Mouse (Mus musculus): ENCODE measurements around the gene Rsph9. TPM values are rescaled to one million over a fixed set of nuclear protein-coding genes. Genes with fewer than 3 reads are reported as not detected.
A peak's percentile ranks its signal among the peaks of the same experiment; 100 is the strongest.

Gene Rsph9
- 0.42 TPM in 1 of 2 replicates, not detected in the other for polyA plus RNA-seq (2012)

GRCm38 (mm10) chr17:46143578-46144423 lies at the start of gene Rsph9:
TSS of gene Rsph9 (minus strand) at chr17:46144216.
- H3K9me3 ChIP-seq (ENCODE audit: control insufficient read depth, low read length): no peaks in the 10 kb centered on the region
- peaks cover 47% of the 10 kb centered on the region for H3K4me1 ChIP-seq (ENCODE audit: control insufficient read depth)
- peak within 1 kb of the TSS; percentile 64 for H3K4me3 ChIP-seq (replicated peaks)
- peaks cover 49% of the 10 kb centered on the region for H3K36me3 ChIP-seq (ENCODE audit: control insufficient read depth)
- peaks cover 7% of the 10 kb centered on the region for H3K27me3 ChIP-seq (ENCODE audit: control insufficient read depth)
- TF ChIP-seq GATA1 (IDR thresholded peaks at IDR 0.05; ENCODE audit: low read length): no peak
- TF ChIP-seq TAL1 (IDR thresholded peaks at IDR 0.05; ENCODE audit: low read length): no peak

DNA sequence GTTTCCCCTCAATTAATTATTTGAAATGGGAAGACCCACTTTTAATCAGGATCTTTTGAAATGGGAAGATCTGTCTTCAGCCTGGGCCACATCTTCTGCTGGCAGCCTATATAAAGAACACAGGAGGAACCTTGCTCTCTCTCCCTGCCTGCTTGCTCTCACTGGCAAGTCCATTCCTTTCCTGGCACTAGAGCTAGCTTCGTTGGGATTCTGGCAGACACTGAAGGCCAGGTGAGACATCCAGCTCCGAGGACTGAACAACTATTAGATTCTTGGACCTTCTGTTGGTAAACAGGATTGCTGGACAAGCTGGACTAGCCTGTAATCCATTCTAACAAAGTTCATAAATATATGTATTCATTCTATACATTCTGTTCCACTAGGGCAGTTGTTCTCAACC lies 44.8 kb upstream of the Rsph9 start:
- H3K36me3 ChIP-seq (ENCODE audit: control insufficient read depth): peaks cover 99% of the 10 kb centered on the region
- H3K4me3 ChIP-seq (replicated peaks): no peak overlapping the region
- peaks cover 2% of the 10 kb centered on the region for H3K4me1 ChIP-seq (ENCODE audit: control insufficient read depth)
- TF ChIP-seq TAL1 (IDR thresholded peaks at IDR 0.05; ENCODE audit: low read length): no peak
- no peak for TF ChIP-seq GATA1 (IDR thresholded peaks at IDR 0.05; ENCODE audit: low read length)
- no peaks in the 10 kb centered on the region for H3K9me3 ChIP-seq (ENCODE audit: control insufficient read depth, low read length)
- no peaks in the 10 kb centered on the region for H3K27me3 ChIP-seq (ENCODE audit: control insufficient read depth)

DNA sequence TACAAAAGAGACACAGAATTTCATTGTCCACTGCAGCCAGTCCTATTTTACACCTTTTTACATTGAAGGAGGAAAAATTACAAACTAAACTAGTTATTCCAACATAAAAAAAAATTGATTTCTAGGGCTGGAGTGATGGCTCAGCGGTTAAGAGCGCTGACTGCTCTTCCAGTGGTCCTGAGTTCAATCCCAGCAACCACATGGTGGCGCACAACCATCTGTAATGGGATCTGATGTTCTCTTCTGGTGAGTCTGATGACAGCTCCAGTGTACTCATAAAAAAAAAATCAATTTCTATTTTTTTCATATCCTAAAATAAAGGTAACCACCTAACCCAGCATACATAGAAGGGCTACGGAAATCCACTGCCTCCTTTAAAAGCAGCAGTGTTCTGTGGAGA lies 38.3 kb upstream of the Rsph9 start:
- no peaks in the 10 kb centered on the region for H3K9me3 ChIP-seq (ENCODE audit: control insufficient read depth, low read length)
- no peak for TF ChIP-seq TAL1 (IDR thresholded peaks at IDR 0.05; ENCODE audit: low read length)
- TF ChIP-seq GATA1 (IDR thresholded peaks at IDR 0.05; ENCODE audit: low read length): no peak
- H3K36me3 ChIP-seq (ENCODE audit: control insufficient read depth): peaks cover 99% of the 10 kb centered on the region
- H3K27me3 ChIP-seq (ENCODE audit: control insufficient read depth): no peaks in the 10 kb centered on the region
- no peak overlapping the region for H3K4me3 ChIP-seq (replicated peaks)
- H3K4me1 ChIP-seq (ENCODE audit: control insufficient read depth): no peaks in the 10 kb centered on the region

GRCm38 (mm10) chr17:46170538-46170937 lies 26.5 kb upstream of the Rsph9 start:
- Histone ChIP-seq H3K9me3 (ENCODE audit: control insufficient read depth, low read length) (no peaks in the 10 kb centered on the region), H3K4me1 (ENCODE audit: control insufficient read depth) (peaks cover 20% of the 10 kb centered on the region), H3K27me3 (ENCODE audit: control insufficient read depth) (no peaks in the 10 kb centered on the region), H3K36me3 (ENCODE audit: control insufficient read depth) (peaks cover 93% of the 10 kb centered on the region), H3K4me3 (replicated peaks) (no peak overlapping the region)
- no peak for TF ChIP-seq TAL1 (IDR thresholded peaks at IDR 0.05; ENCODE audit: low read length)
- no peak for TF ChIP-seq GATA1 (IDR thresholded peaks at IDR 0.05; ENCODE audit: low read length)

DNA sequence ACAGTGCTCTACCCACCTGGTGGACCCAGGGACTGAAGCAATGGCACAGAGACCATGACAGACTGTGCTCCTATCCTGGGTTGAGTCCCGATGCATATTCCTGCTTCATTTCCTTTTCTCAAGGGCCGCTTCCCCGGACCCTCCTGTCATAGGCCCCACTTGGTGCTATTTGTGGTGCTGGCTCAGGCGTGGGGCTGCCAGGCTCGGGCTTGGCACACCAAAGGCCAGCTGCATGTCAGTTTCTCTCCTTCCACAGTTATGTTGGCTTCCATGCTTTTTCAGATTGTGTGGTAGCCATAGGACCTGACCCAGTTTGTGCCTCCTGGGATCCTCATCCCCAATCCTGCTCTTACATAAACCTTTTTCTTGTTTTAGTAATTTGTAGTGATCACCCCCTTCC lies 24.8 kb upstream of the Rsph9 start:
- peaks cover 29% of the 10 kb centered on the region for H3K4me1 ChIP-seq (ENCODE audit: control insufficient read depth)
- H3K27me3 ChIP-seq (ENCODE audit: control insufficient read depth): no peaks in the 10 kb centered on the region
- H3K4me3 ChIP-seq (replicated peaks): no peak overlapping the region
- no peak for TF ChIP-seq GATA1 (IDR thresholded peaks at IDR 0.05; ENCODE audit: low read length)
- TF ChIP-seq TAL1 (IDR thresholded peaks at IDR 0.05; ENCODE audit: low read length): no peak
- H3K36me3 ChIP-seq (ENCODE audit: control insufficient read depth): peaks cover 97% of the 10 kb centered on the region
- no peaks in the 10 kb centered on the region for H3K9me3 ChIP-seq (ENCODE audit: control insufficient read depth, low read length)

GRCm38 (mm10) chr17:46168318-46168717 lies 24.3 kb upstream of the Rsph9 start:
- no peaks in the 10 kb centered on the region for H3K27me3 ChIP-seq (ENCODE audit: control insufficient read depth)
- peaks cover 99% of the 10 kb centered on the region for H3K36me3 ChIP-seq (ENCODE audit: control insufficient read depth)
- H3K4me1 ChIP-seq (ENCODE audit: control insufficient read depth): peaks cover 31% of the 10 kb centered on the region
- H3K4me3 ChIP-seq (replicated peaks): no peak overlapping the region
- no peaks in the 10 kb centered on the region for H3K9me3 ChIP-seq (ENCODE audit: control insufficient read depth, low read length)
- TF ChIP-seq GATA1 (IDR thresholded peaks at IDR 0.05; ENCODE audit: low read length) (no peak), TAL1 (IDR thresholded peaks at IDR 0.05; ENCODE audit: low read length) (no peak)

DNA sequence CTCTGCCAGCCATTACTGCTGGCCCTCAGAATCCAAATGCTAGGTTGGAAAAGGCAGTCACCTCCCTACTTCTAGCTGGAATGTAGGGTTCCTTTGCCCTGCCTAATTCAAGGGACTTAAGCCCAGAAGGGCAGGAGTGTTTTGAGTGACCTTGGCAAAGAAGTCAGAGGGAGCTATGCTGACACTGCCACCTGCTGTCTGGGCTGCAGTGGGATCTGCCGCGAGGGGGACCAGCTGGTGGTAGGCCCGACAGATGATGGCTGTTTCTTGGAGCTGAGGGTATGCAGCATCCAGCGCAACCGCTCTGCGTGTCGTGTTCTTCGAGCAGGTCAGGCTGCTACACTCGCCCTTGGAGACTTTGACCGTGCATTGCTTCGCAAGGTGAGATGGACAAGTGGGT lies 23.0 kb upstream of the Rsph9 start:
- no peak for TF ChIP-seq TAL1 (IDR thresholded peaks at IDR 0.05; ENCODE audit: low read length)
- no peak for TF ChIP-seq GATA1 (IDR thresholded peaks at IDR 0.05; ENCODE audit: low read length)
- Histone ChIP-seq H3K27me3 (ENCODE audit: control insufficient read depth) (no peaks in the 10 kb centered on the region), H3K9me3 (ENCODE audit: control insufficient read depth, low read length) (no peaks in the 10 kb centered on the region), H3K36me3 (ENCODE audit: control insufficient read depth) (peaks cover 99% of the 10 kb centered on the region), H3K4me3 (replicated peaks) (no peak overlapping the region), H3K4me1 (ENCODE audit: control insufficient read depth) (peaks cover 44% of the 10 kb centered on the region)

DNA sequence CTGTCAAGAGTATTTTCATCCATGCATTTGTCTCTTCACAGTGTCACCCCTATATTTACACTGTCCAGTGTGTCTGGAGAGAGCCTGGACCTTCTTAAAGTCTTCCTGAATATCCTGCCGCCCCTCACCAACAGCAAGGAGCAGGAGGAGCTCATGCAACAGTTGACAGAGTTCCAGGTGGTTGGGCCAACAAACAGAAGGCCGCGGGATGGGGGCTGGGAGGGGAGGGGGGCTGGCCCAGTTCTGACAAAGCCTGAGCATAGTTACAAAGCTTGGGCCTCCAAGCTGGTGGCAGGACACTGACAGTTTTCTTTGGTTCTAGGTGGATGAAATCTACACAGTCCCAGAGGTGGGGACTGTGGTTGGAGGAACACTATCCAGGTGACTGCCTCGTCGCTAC lies 22.3 kb upstream of the Rsph9 start:
- Histone ChIP-seq H3K27me3 (ENCODE audit: control insufficient read depth) (no peaks in the 10 kb centered on the region), H3K36me3 (ENCODE audit: control insufficient read depth) (peaks cover 100% of the 10 kb centered on the region), H3K4me1 (ENCODE audit: control insufficient read depth) (peaks cover 51% of the 10 kb centered on the region), H3K4me3 (replicated peaks) (no peak overlapping the region), H3K9me3 (ENCODE audit: control insufficient read depth, low read length) (no peaks in the 10 kb centered on the region)
- TF ChIP-seq GATA1 (IDR thresholded peaks at IDR 0.05; ENCODE audit: low read length) (no peak), TAL1 (IDR thresholded peaks at IDR 0.05; ENCODE audit: low read length) (no peak)

DNA sequence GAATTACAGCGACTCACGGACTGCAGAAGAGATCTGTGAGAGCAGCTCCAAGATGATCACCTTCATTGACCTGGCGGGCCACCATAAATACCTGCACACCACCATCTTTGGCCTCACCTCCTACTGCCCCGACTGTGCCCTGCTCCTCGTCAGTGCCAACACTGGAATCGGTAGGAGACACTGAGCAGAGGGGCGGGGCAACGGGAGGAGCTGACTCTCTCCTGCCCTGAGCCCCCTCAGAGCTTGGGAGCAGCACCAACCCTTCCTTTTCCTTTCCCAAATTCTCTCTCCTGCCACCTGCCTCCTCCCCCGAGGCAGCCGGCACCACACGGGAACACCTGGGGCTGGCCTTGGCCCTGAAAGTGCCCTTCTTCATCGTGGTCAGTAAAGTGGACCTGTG lies 21.4 kb upstream of the Rsph9 start:
- Histone ChIP-seq H3K9me3 (ENCODE audit: control insufficient read depth, low read length) (no peaks in the 10 kb centered on the region), H3K4me3 (replicated peaks) (no peak overlapping the region), H3K27me3 (ENCODE audit: control insufficient read depth) (no peaks in the 10 kb centered on the region), H3K4me1 (ENCODE audit: control insufficient read depth) (peaks cover 53% of the 10 kb centered on the region), H3K36me3 (ENCODE audit: control insufficient read depth) (peaks cover 94% of the 10 kb centered on the region)
- TF ChIP-seq TAL1 (IDR thresholded peaks at IDR 0.05; ENCODE audit: low read length): no peak
- no peak for TF ChIP-seq GATA1 (IDR thresholded peaks at IDR 0.05; ENCODE audit: low read length)
